Mouse (Mus musculus) CH12.LX (cell line): Measurements from ENCODE around the gene Ttc39b. TPM values are rescaled to one million over a fixed set of nuclear protein-coding genes. Genes with fewer than 3 reads are reported as not detected.

Experiments used
- DNase-seq: peaks from one replicate; pipeline ENCODE4 v3.0.0-alpha.2; 2013; ENCODE audit errors: extremely low read depth
- H3K27ac ChIP-seq: 2 replicates; pipeline ENCODE4 v1.5.1; 2012; ENCODE audit warnings: low read depth, mild to moderate bottlenecking, control low read depth, moderate library complexity; ENCODE audit not compliant: insufficient read depth
- H3K27me3 ChIP-seq: replicated peaks from 2 replicates; pipeline ENCODE3; 2012; ENCODE audit warnings: inconsistent platforms
- H3K36me3 ChIP-seq, 2 experiments: replicated peaks in 1 of 2; 2 replicates each; pipeline versions ENCODE3 to v1.6.1; 2012; ENCODE audit warnings: inconsistent platforms in 1 of 2, low read length in 1 of 2, mild to moderate bottlenecking in 1 of 2, mixed read lengths in 1 of 2, moderate library complexity in 1 of 2; ENCODE audit not compliant: control insufficient read depth in 1 of 2, insufficient read depth in 1 of 2
- H3K4me1 ChIP-seq, 2 experiments: 2 replicates each; pipeline ENCODE4 v1.6.1; 2012; ENCODE audit warnings: inconsistent platforms in 1 of 2, moderate library complexity in 1 of 2; ENCODE audit not compliant: insufficient read depth in 2 of 2, control insufficient read depth in 1 of 2
- H3K4me2 ChIP-seq: 2 replicates; pipeline ENCODE4 v1.6.1; 2012; ENCODE audit warnings: low read depth, mild to moderate bottlenecking, control low read depth; ENCODE audit not compliant: poor library complexity, insufficient read depth, severe bottlenecking
- H3K4me3 ChIP-seq, 3 experiments: fragments of 150-350 bp in 1 of 3; sonication (generic) in 1 of 3; replicated peaks in 1 of 3; 2 replicates each; pipeline versions ENCODE3 to v1.5.1; 2011 to 2012; ENCODE audit warnings: low read depth in 2 of 3, low read length in 2 of 3, mild to moderate bottlenecking in 2 of 3, moderate library complexity in 2 of 3, control low read depth in 1 of 3, improper control_type of control experiment in 1 of 3, inconsistent platforms in 1 of 3, mixed read lengths in 1 of 3; ENCODE audit not compliant: poor library complexity in 1 of 3
- H3K79me2 ChIP-seq: replicated peaks from 2 replicates; pipeline ENCODE4 v1.6.1; 2012; ENCODE audit warnings: mild to moderate bottlenecking, moderate library complexity; ENCODE audit not compliant: control insufficient read depth, poor library complexity, insufficient read depth, severe bottlenecking; ENCODE audit errors: extremely low read depth
- H3K9ac ChIP-seq: 2 replicates; pipeline ENCODE4 v1.6.1; 2012; ENCODE audit warnings: low read depth, mild to moderate bottlenecking, control low read depth, moderate library complexity; ENCODE audit not compliant: insufficient read depth
- H3K9me3 ChIP-seq: replicated peaks from 2 replicates; pipeline ENCODE3; 2012; ENCODE audit warnings: low read length, inconsistent platforms, mixed read lengths
- BHLHE40 ChIP-seq: IDR thresholded peaks from 2 replicates; pipeline ENCODE4 v1.6.1; 2011; ENCODE audit warnings: mild to moderate bottlenecking, low read depth, low read length, improper control_type of control experiment
- CHD1 ChIP-seq: IDR thresholded peaks from 2 replicates; pipeline ENCODE4 v1.6.1; 2012; ENCODE audit warnings: low read depth, low read length, improper control_type of control experiment, inconsistent platforms
- CHD2 ChIP-seq: IDR thresholded peaks from 2 replicates; pipeline ENCODE4 v1.6.1; 2011; ENCODE audit warnings: low read length, improper control_type of control experiment
- CTCF ChIP-seq, 2 experiments: IDR thresholded peaks in 1 of 2; conservative IDR thresholded peaks in 1 of 2; 2 replicates each; pipeline ENCODE4 v1.5.1; 2011 to 2012; ENCODE audit warnings: low read depth in 2 of 2, low read length in 2 of 2, improper control_type of control experiment in 1 of 2, inconsistent platforms in 1 of 2, mild to moderate bottlenecking in 1 of 2, moderate library complexity in 1 of 2
- ELF1 ChIP-seq: IDR thresholded peaks from 2 replicates; pipeline ENCODE4 v1.6.1; 2014; ENCODE audit warnings: low read depth, mild to moderate bottlenecking, inconsistent platforms, low read length, improper control_type of control experiment
- EP300 ChIP-seq: IDR thresholded peaks from 2 replicates; pipeline ENCODE4 v1.6.1; 2011; ENCODE audit warnings: low read length, improper control_type of control experiment
- ETS1 ChIP-seq: conservative IDR thresholded peaks from 2 replicates; pipeline ENCODE4 v1.6.1; 2012; ENCODE audit warnings: low read depth, mild to moderate bottlenecking, inconsistent platforms, low read length, improper control_type of control experiment, moderate library complexity
- GABPA ChIP-seq: IDR thresholded peaks from 2 replicates; pipeline ENCODE4 v1.6.1; 2012; ENCODE audit warnings: low read depth, low read length, improper control_type of control experiment, inconsistent platforms; ENCODE audit not compliant: insufficient replicate concordance
- IRF4 ChIP-seq: IDR thresholded peaks from 2 replicates; pipeline ENCODE4 v1.6.1; 2014; ENCODE audit warnings: low read depth, mild to moderate bottlenecking, inconsistent platforms, low read length, improper control_type of control experiment
- JUND ChIP-seq: conservative IDR thresholded peaks from 2 replicates; pipeline ENCODE4 v1.6.1; 2011; ENCODE audit warnings: low read depth, low read length, improper control_type of control experiment
- KAT2A ChIP-seq: IDR thresholded peaks from 2 replicates; pipeline ENCODE4 v1.6.1; 2012; ENCODE audit warnings: low read length, improper control_type of control experiment, inconsistent platforms; ENCODE audit not compliant: insufficient replicate concordance
- MAZ ChIP-seq: IDR thresholded peaks from 2 replicates; pipeline ENCODE4 v1.6.1; 2012; ENCODE audit warnings: low read depth, mild to moderate bottlenecking, inconsistent platforms, low read length, improper control_type of control experiment, moderate library complexity
- MEF2A ChIP-seq: IDR thresholded peaks from 2 replicates; pipeline ENCODE4 v1.6.1; 2014; ENCODE audit warnings: low read depth, mild to moderate bottlenecking, inconsistent platforms, low read length, improper control_type of control experiment, borderline replicate concordance
- MXI1 ChIP-seq: IDR thresholded peaks from 2 replicates; pipeline ENCODE4 v1.6.1; 2011; ENCODE audit warnings: mild to moderate bottlenecking, low read depth, low read length, improper control_type of control experiment
- MYC ChIP-seq: IDR thresholded peaks from 2 replicates; pipeline ENCODE4 v1.6.1; 2011; ENCODE audit warnings: low read depth, mild to moderate bottlenecking, improper control_type of control experiment, low read length
- NELFE ChIP-seq: IDR thresholded peaks from 2 replicates; pipeline ENCODE4 v1.6.1; 2011; ENCODE audit warnings: low read depth, low read length, improper control_type of control experiment
- NRF1 ChIP-seq: IDR thresholded peaks from 2 replicates; pipeline ENCODE4 v1.6.1; 2014; ENCODE audit warnings: low read depth, mild to moderate bottlenecking, inconsistent platforms, low read length, improper control_type of control experiment, moderate library complexity
- POLR2A ChIP-seq: IDR thresholded peaks from 2 replicates; pipeline ENCODE4 v1.6.1; 2011; ENCODE audit warnings: low read depth, mild to moderate bottlenecking, improper control_type of control experiment, low read length
- POLR2AphosphoS2 ChIP-seq: IDR thresholded peaks from 2 replicates; pipeline ENCODE4 v1.6.1; 2011; ENCODE audit warnings: low read depth, low read length, improper control_type of control experiment
- RCOR1 ChIP-seq: conservative IDR thresholded peaks from 2 replicates; pipeline ENCODE4 v1.6.1; 2012; ENCODE audit warnings: low read depth, mild to moderate bottlenecking, inconsistent platforms, low read length, improper control_type of control experiment
- SIN3A ChIP-seq: IDR thresholded peaks from 2 replicates; pipeline ENCODE4 v1.6.1; 2012; ENCODE audit warnings: low read length, improper control_type of control experiment, inconsistent platforms
- TCF12 ChIP-seq: IDR thresholded peaks from 2 replicates; pipeline ENCODE4 v1.6.1; 2014; ENCODE audit warnings: low read depth, mild to moderate bottlenecking, inconsistent platforms, low read length, improper control_type of control experiment
- UBTF ChIP-seq: IDR thresholded peaks from 2 replicates; pipeline ENCODE4 v1.6.1; 2012; ENCODE audit warnings: low read depth, mild to moderate bottlenecking, inconsistent platforms, low read length, improper control_type of control experiment, moderate library complexity
- ZKSCAN1 ChIP-seq: IDR thresholded peaks from 2 replicates; pipeline ENCODE4 v1.6.1; 2012; ENCODE audit warnings: low read depth, inconsistent platforms, low read length, improper control_type of control experiment, borderline replicate concordance
- ZNF384 ChIP-seq: IDR thresholded peaks from 2 replicates; pipeline ENCODE4 v1.6.1; 2012; ENCODE audit warnings: low read depth, low read length, improper control_type of control experiment, inconsistent platforms
- dilution Hi-C: fragments of 300-500 bp; cut with MboI; formaldehyde crosslinking; loops from 2 replicates; pipeline ENCODE4 v1.14.3; 2020; ENCODE audit warnings: low sequenced_read_pairs; ENCODE audit not compliant: extremely low pct_unique_long_range_greater_than_20kb, extremely low pct_ligation_motif_present
- in situ Hi-C: fragments of 300-500 bp; cut with MboI; formaldehyde crosslinking; loops from 3 replicates; pipeline ENCODE4 v1.14.3; 2019; ENCODE audit warnings: low sequenced_read_pairs, low pct_ligation_motif_present, low pct_unique_long_range_greater_than_20kb, mixed read lengths
- polyA plus RNA-seq: library from polyadenylated mRNA; unstranded; fragments of >175 nt; gene quantifications from 2 replicates; pipeline ENCODE4 v1.2.1, GENCODE M21; 2012; ENCODE audit warnings: low read depth; ENCODE audit not compliant: insufficient read length
- total RNA-seq, 2 experiments: library from RNA; depleted of rRNA; stranded (reverse); fragments of 300-350 nt in 1 of 2; fragments of >200 nt in 1 of 2; gene quantifications; 2 replicates each; pipeline ENCODE4 v1.2.3; 2012 to 2014

The Ttc39b gene
- total and polyA plus RNA-seq, 3 experiments, result 12.6 to 16.7 (median 15.7) TPM

DNA sequence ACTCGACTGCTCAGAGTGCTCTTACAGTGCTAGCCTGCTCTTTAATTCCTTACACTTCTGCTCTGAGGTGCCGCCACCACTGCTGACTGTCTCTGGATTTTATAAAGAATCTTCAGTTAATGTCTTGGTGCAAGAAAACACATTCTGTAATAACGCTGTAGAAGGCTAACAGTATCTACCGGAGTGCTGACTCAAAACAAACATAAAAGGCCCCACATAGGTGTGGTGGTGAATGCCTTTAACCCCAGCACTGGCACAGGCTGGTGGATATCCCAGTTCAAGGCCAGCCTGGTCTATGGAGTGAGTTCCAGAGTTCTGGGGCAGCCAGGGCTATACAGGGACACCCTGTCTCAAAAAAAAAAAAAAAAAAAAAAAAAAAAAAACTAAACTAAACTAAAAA is 8.1 kb downstream of the Ttc39b start:
- DNase-seq, result no peak
- TF ChIP-seq CTCF (conservative IDR thresholded peaks at IDR 0.05 in 1 of 2, IDR thresholded peaks at IDR 0.05 in 1 of 2; ENCODE audit: low read depth in 2 of 2, low read length in 2 of 2), result no peak
- no peak for TF ChIP-seq ELF1
- TF ChIP-seq MEF2A, result no peak
- TF ChIP-seq BHLHE40, result no peak
- TF ChIP-seq IRF4, result peak; percentile 68
- TF ChIP-seq TCF12, result no peak
- no peak for TF ChIP-seq NRF1
- no peak for TF ChIP-seq RCOR1
- 0 out of 2 replicates have a peak, but pooled peaks have one; percentile 21 for TF ChIP-seq CHD2
- TF ChIP-seq CHD1, result 0 out of 2 replicates have a peak, but pooled peaks have one; percentile 23
- peak; percentile 33; the same call in 1 of the 2 replicates for TF ChIP-seq JUND
- no peak for TF ChIP-seq POLR2AphosphoS2
- no peak for TF ChIP-seq ZKSCAN1
- no peak for TF ChIP-seq NELFE
- TF ChIP-seq, all 38 proteins: peak for 4
- H3K4me3 ChIP-seq, result peak overlapping the region in 2 of 3 experiments; percentile 41 to 52
- H3K4me1 ChIP-seq, result peaks cover 19 to 49% of the 10 kb centered on the region in 2 experiments
- H3K79me2 ChIP-seq, result peaks cover 24% of the 10 kb centered on the region
- peak overlapping the region; percentile 47; the same call in 1 of the 2 replicates for H3K27ac ChIP-seq
- dilution Hi-C loops, result no loop called here
- H3K36me3 ChIP-seq, result peaks cover 0 to 26% of the 10 kb centered on the region in 2 experiments
- no peaks in the 10 kb centered on the region for H3K27me3 ChIP-seq
- H3K9ac ChIP-seq, result peak overlapping the region; percentile 57; the same call in 1 of the 2 replicates
- no peaks in the 10 kb centered on the region for H3K9me3 ChIP-seq
- peak overlapping the region; percentile 66 for H3K4me2 ChIP-seq
- in situ Hi-C loops, result loop anchor here (10.0 to 25.0 kb wide), 2 partner anchors 51 to 196 kb away; no protein-coding TSS in a partner anchor

DNA sequence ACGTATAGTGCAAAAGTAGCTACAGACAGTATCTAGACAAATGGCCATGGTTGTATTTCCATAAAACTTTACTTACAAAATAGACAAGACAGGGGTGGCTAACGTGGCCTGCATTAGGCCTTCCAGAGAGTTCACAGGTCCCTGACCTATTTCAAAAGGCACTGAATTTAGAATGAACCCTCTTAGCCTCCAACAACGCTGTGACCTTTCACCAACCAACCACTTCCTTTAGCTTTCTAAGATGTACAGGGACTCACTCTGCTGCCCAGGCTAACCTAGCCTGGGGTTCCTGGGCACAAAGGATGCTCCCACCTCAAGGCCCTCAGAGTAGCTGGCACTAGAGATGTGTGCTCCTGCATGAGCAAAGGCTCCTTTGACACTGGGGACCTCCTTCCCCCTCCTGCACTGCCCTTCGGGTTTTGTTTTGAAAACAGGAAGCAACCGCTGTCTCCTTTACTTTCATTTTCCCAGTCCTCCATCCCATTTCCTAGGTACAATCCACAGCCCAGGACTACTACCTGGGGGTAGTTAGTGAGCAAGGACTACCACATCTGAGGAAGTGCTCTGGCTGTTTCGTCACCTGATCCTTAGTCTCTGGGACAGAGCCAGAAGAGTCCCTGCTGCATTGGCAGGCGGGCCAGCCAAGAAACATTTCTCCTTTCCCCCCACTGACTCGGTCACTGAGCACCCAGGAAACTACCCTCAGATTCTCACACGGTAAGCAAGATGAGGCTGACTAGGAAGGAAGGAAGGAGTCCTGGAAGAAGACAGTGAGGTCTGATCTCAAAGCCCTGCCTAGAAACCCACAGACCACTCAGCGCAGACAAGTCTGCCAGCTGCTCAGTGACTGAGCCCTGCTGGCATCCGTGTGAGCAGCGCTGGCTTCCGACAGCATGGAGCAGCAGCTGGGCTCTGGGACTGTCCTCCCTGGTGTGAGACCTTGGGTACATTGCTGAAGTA is 8.9 kb downstream of the Ttc39b start:
- H3K9me3 ChIP-seq, result no peaks in the 10 kb centered on the region
- peaks cover 19 to 53% of the 10 kb centered on the region in 2 experiments for H3K4me1 ChIP-seq
- peak overlapping the region; percentile 47; the same call in 1 of the 2 replicates for H3K27ac ChIP-seq
- peaks cover 0 to 28% of the 10 kb centered on the region in 2 experiments for H3K36me3 ChIP-seq
- TF ChIP-seq GABPA (no peak), KAT2A (no peak), ETS1 (peak; percentile 16; the same call in 1 of the 2 replicates), MYC (no peak), SIN3A (peak; percentile 6; the same call in 1 of the 2 replicates), MXI1 (0 out of 2 replicates have a peak, but pooled peaks have one; percentile 6), UBTF (0 out of 2 replicates have a peak, but pooled peaks have one; percentile 32), ZNF384 (no peak), RCOR1 (no peak), POLR2A (peak; percentile 28; the same call in 1 of the 2 replicates), MAZ (no peak), BHLHE40 (0 out of 2 replicates have a peak, but pooled peaks have one; percentile 25), CHD1 (no peak), ELF1 (0 out of 2 replicates have a peak, but pooled peaks have one; percentile 32), EP300 (peak; percentile 43; the same call in 1 of the 2 replicates)
- in situ Hi-C loops (loop anchor here (10.0 to 25.0 kb wide), 2 partner anchors 50 to 197 kb away; no protein-coding TSS in a partner anchor), dilution Hi-C loops (no loop called here)
- H3K9ac ChIP-seq, result peak overlapping the region; percentile 57
- peak overlapping the region; percentile 66 for H3K4me2 ChIP-seq
- peaks cover 24% of the 10 kb centered on the region for H3K79me2 ChIP-seq
- peak overlapping the region; percentile 41 to 52 (median 44) for H3K4me3 ChIP-seq
- H3K27me3 ChIP-seq, result no peaks in the 10 kb centered on the region
- peak; percentile 39 for DNase-seq
